Mouse (Mus musculus) liver, embryonic 14.5 days (tissue): Measurements from ENCODE around the gene Nfkbie. TPM values are rescaled to one million over a fixed set of nuclear protein-coding genes. Genes with fewer than 3 reads are reported as not detected.

Source experiments
- ATAC-seq: fragments of 200-750 bp; cut with Nextera tagmentation; 2 replicates; pipeline ENCODE4 v1.8.0; 2017; ENCODE audit warnings: moderate number of reproducible peaks, mild to moderate bottlenecking, moderate library complexity; ENCODE audit not compliant: insufficient read depth
- DNase-seq, 3 experiments: peaks; one replicate each; pipeline ENCODE4 v3.0.0-alpha.2; 2012 to 2013; ENCODE audit warnings: low read depth in 3 of 3, low spot score in 3 of 3
- H3K27ac ChIP-seq: fragments of 300-500 bp; sonication (generic); 2 replicates; pipeline ENCODE4 v1.5.1; 2014; ENCODE audit warnings: moderate library complexity, mild to moderate bottlenecking, control low read depth, inconsistent platforms
- H3K27me3 ChIP-seq: fragments of 300-500 bp; sonication (generic); 2 replicates; pipeline ENCODE4 v1.6.1; 2014; ENCODE audit warnings: mild to moderate bottlenecking, low read length, moderate library complexity; ENCODE audit not compliant: control insufficient read depth, insufficient read depth
- H3K36me3 ChIP-seq: fragments of 300-500 bp; sonication (generic); replicated peaks from 2 replicates; pipeline ENCODE4 v1.6.1; 2014; ENCODE audit warnings: low read depth; ENCODE audit not compliant: control insufficient read depth, insufficient read depth
- H3K4me1 ChIP-seq, 2 experiments: fragments of 200-500 bp in 1 of 2; fragments of 300-500 bp in 1 of 2; sonication (generic) in 1 of 2; replicated peaks; 2 replicates each; pipeline ENCODE4 v1.6.1; 2012 to 2014; ENCODE audit warnings: antibody characterized with exemption in 1 of 2, inconsistent platforms in 1 of 2, low read length in 1 of 2; ENCODE audit not compliant: control insufficient read depth in 2 of 2, insufficient read depth in 2 of 2
- H3K4me2 ChIP-seq: fragments of 300-500 bp; sonication (generic); 2 replicates; pipeline ENCODE4 v1.6.1; 2014; ENCODE audit warnings: low read depth, mild to moderate bottlenecking, control low read depth, moderate library complexity
- H3K4me3 ChIP-seq, 2 experiments: fragments of 200-500 bp in 1 of 2; fragments of 300-500 bp in 1 of 2; sonication (generic) in 1 of 2; 2 replicates each; pipeline ENCODE4 v1.5.1; 2012 to 2014; ENCODE audit warnings: low read depth in 2 of 2, low read length in 2 of 2, mild to moderate bottlenecking in 2 of 2, control low read depth in 1 of 2, inconsistent platforms in 1 of 2, moderate library complexity in 1 of 2; ENCODE audit not compliant: insufficient read depth in 1 of 2
- H3K9ac ChIP-seq: fragments of 300-500 bp; sonication (generic); replicated peaks from 2 replicates; pipeline ENCODE4 v1.6.1; 2014; ENCODE audit warnings: mild to moderate bottlenecking, control low read depth, moderate library complexity
- H3K9me3 ChIP-seq: fragments of 300-500 bp; sonication (generic); 2 replicates; pipeline ENCODE4 v1.6.1; 2016; ENCODE audit warnings: low read length, mixed read lengths; ENCODE audit not compliant: control insufficient read depth
- CTCF ChIP-seq: IDR thresholded peaks from 2 replicates; pipeline ENCODE4 v1.5.1; 2016; ENCODE audit warnings: antibody characterized with exemption, low read depth, control low read depth
- EP300 ChIP-seq: IDR thresholded peaks from 2 replicates; pipeline ENCODE4 v1.6.1; 2016; ENCODE audit warnings: antibody characterized with exemption, low read depth
- WGBS: fragments of 180-500 bp; shearing (Covaris S2); extraction: QIAGEN DNeasy Blood & Tissue Kit; methylation state at CpG from one replicate; pipeline ENCODE4 v1.1.7; 2014; ENCODE audit not compliant: insufficient replicate concordance; 5-methylcytosine and 5-hydroxymethylcytosine counted together
- polyA plus RNA-seq, 2 experiments: library from polyadenylated mRNA; depleted of rRNA in 1 of 2; stranded (reverse) in 1 of 2; unstranded in 1 of 2; fragments of >200 nt; fragmentation: Nextera tagmentation in 1 of 2; extraction: Ambion mirVana in 1 of 2; gene quantifications; 2 replicates each; pipeline versions ENCODE4 v1.2.1 to v1.2.3; 2012 to 2014

Gene Nfkbie
- polyA plus RNA-seq, 2 experiments = 0.65 to 0.66 TPM

DNA sequence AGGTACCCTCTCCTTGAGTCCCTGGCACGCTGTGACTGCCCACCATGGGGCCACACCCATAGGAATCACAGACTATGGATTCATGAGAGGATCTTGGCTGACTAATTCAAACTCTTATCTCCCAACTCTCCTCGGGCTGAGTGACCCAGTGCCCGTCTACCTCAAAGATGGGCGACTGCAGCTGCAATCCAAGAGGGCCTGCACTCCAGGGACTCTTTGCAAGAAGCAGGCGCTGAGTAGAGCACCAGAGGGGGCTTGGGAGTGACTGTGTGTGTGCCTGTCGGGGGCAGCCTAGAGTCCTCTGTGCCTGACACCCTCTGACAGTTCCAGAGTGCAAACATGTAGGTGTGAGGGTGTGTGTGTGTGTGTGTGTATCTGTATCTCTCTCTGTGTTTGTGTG, 13.4 kb upstream of the Nfkbie start:
- no peaks in the 10 kb centered on the region for H3K9me3 ChIP-seq
- no peak for TF ChIP-seq EP300
- no peak for TF ChIP-seq CTCF
- no peaks in the 10 kb centered on the region for H3K36me3 ChIP-seq
- H3K4me2 ChIP-seq = no peak overlapping the region
- H3K4me3 ChIP-seq = no peak overlapping the region
- no peak overlapping the region for H3K9ac ChIP-seq
- 18% methylated on average over 6 of the region's 6 CpGs for WGBS
- peaks cover 44% of the 10 kb centered on the region for H3K27me3 ChIP-seq
- ATAC-seq (no peak), DNase-seq (no peak)
- no peak overlapping the region for H3K27ac ChIP-seq
- H3K4me1 ChIP-seq = no peaks in the 10 kb centered on the region

DNA sequence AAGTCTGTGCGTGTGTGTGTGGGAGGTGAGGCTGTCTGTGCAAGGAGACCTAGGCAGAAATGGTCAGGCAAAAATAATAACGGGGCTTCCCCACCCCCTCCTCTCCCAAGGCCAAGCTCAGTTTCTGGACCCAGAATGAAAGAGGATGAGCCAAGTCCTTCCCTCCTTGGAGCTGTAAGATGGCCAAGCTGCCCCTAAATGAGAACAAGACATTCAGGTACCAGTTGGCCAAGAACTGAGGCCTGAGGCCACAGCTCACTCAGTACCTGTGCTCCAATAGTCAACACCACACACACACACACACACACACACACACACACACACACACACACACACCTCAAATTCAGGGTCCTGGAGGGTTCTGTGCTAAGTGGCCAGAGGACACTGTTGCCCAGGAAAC, 12.8 kb upstream of the Nfkbie start:
- WGBS = 54% methylated on average over 2 of the region's 2 CpGs
- TF ChIP-seq CTCF (no peak), EP300 (no peak)
- Histone ChIP-seq H3K9me3 (no peaks in the 10 kb centered on the region), H3K4me1 (no peaks in the 10 kb centered on the region), H3K4me2 (no peak overlapping the region), H3K4me3 (no peak overlapping the region), H3K27ac (no peak overlapping the region), H3K27me3 (peaks cover 50% of the 10 kb centered on the region), H3K36me3 (no peaks in the 10 kb centered on the region), H3K9ac (no peak overlapping the region)
- ATAC-seq (no peak), DNase-seq (no peak)

DNA sequence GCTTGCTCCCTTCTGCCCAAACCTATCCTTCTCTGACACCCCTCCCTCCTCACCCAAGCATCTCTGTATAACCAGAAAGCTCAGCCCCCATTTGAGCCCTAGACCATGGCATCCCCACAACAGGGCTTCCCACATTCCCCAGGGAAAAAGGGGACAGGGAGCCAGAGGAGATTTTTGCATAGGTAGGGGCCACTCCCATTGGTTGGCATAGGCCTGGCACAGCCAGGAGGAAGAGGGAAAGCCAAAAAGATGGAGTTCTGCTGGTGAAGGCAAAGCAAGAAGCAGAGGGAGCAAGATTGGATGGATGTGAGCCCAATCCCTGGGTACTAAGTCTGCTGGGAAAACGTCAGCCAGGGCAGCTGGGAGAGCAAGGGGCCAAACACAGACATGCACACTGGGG, 12.4 kb upstream of the Nfkbie start:
- TF ChIP-seq EP300 = no peak
- TF ChIP-seq CTCF = no peak
- Histone ChIP-seq H3K4me3 (no peak overlapping the region), H3K4me2 (no peak overlapping the region), H3K9me3 (no peaks in the 10 kb centered on the region), H3K36me3 (no peaks in the 10 kb centered on the region), H3K27ac (no peak overlapping the region), H3K9ac (no peak overlapping the region), H3K27me3 (peaks cover 54% of the 10 kb centered on the region), H3K4me1 (no peaks in the 10 kb centered on the region)
- DNase-seq (no peak), ATAC-seq (no peak)
- 11% methylated on average over 1 of the region's 1 CpGs for WGBS

DNA sequence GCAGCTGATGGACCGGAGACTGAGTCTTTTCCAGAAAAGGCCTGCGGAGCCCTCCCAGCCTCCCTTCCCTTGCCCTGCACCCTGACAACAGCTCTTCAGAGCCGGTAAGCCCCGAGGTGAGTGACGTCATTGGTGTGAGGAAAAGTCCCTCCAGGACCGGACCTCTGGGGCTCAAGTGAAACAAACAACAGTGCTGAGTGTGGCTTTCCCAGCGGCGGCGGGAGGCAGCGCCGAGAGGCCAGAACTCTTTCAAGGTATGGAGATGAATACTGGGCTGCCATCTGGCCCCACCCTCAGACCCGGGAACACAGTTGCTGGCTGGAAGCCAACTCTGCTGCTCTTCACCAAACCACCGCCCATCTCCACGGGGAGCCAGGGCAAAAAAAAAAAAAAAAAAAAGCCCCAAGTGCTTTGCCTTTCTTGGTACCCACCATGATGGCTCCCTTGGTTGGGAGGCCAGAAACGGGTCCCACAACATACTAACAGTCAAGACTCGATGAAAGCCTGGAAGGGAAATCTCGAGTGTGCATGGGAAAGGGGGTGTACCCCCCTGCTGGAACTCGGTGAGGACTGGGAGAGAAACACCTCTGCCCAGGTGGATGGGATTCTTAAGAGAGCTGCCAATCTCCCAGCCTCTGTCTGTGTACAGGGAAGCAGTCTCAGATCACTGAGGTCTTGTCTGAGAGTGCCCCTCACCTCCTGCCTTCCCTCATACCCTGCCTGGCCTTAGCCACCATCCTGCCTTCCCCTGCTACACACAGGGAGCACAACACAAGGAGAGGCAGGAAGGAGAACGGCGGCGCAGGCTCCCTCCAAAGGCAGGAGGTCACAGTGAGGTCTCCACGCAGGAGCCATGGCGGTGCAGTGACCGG, 11.3 kb upstream of the Nfkbie start:
- DNase-seq (no peak), ATAC-seq (no peak)
- Histone ChIP-seq H3K27ac (no peak overlapping the region), H3K4me3 (no peak overlapping the region), H3K27me3 (peaks cover 66% of the 10 kb centered on the region), H3K4me2 (no peak overlapping the region), H3K9me3 (no peaks in the 10 kb centered on the region), H3K36me3 (no peaks in the 10 kb centered on the region), H3K9ac (no peak overlapping the region), H3K4me1 (no peaks in the 10 kb centered on the region)
- WGBS = 3% methylated on average over 24 of the region's 24 CpGs
- TF ChIP-seq CTCF (no peak), EP300 (no peak)

DNA sequence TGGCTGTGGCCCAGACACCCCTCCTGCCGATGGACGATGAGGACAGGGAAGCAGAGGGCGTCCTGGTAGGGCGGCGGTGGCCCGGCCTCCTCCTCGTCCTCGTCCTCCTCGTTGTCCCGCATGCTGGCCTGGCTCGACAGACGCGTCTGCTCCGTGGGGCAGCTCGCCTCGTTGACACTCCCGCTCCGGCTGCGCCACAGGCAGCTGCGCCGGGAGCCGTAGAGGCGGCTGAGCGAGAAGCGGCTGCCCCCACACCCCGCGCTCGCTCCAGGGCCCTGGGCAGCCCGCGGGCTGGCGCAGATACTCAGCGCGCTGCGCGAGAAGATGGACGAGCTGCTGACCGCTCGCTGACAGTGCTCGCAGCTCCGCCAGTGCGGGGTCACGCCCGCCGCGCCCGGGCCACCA, 10.6 kb upstream of the Nfkbie start:
- Histone ChIP-seq H3K36me3 (no peaks in the 10 kb centered on the region), H3K4me3 (no peak overlapping the region), H3K27ac (no peak overlapping the region), H3K27me3 (peaks cover 72% of the 10 kb centered on the region), H3K9me3 (no peaks in the 10 kb centered on the region), H3K4me2 (no peak overlapping the region), H3K9ac (no peak overlapping the region), H3K4me1 (no peaks in the 10 kb centered on the region)
- WGBS = 2% methylated on average over 44 of the region's 46 CpGs
- ATAC-seq = no peak
- no peak for TF ChIP-seq CTCF
- no peak for TF ChIP-seq EP300
- no peak for DNase-seq
